Mouse (Mus musculus) forebrain, embryonic 10.5 days (tissue): ENCODE measurements around the gene Ttc41. TPM values are rescaled to one million over a fixed set of nuclear protein-coding genes. Genes with fewer than 3 reads are reported as not detected.
A peak's percentile ranks its signal among the peaks of the same experiment; 100 is the strongest.

Experiments
- DNase-seq: peaks from one replicate; pipeline ENCODE4 v3.0.0-alpha.2; 2017; ENCODE audit warnings: low spot score; ENCODE audit errors: extremely low spot score
- H3K27ac ChIP-seq: fragments of 300-500 bp; sonication (generic); 2 replicates; pipeline ENCODE4 v1.5.1; 2016; ENCODE audit warnings: mild to moderate bottlenecking
- H3K27me3 ChIP-seq: fragments of 300-500 bp; sonication (generic); 2 replicates; pipeline ENCODE4 v1.6.1; 2016; ENCODE audit warnings: mild to moderate bottlenecking; ENCODE audit not compliant: poor library complexity, severe bottlenecking
- H3K36me3 ChIP-seq: fragments of 300-500 bp; sonication (generic); replicated peaks from 2 replicates; pipeline ENCODE4 v1.6.1; 2016; ENCODE audit warnings: mild to moderate bottlenecking, moderate library complexity
- H3K4me1 ChIP-seq: fragments of 300-500 bp; sonication (generic); 2 replicates; pipeline ENCODE4 v1.6.1; 2016
- H3K4me3 ChIP-seq: fragments of 300-500 bp; sonication (generic); 2 replicates; pipeline ENCODE4 v1.5.1; 2016; ENCODE audit warnings: mild to moderate bottlenecking, moderate library complexity
- H3K9me3 ChIP-seq: fragments of 300-500 bp; sonication (generic); 2 replicates; pipeline ENCODE4 v1.6.1; 2016; ENCODE audit warnings: mild to moderate bottlenecking, moderate library complexity
- WGBS: fragments of 180-500 bp; shearing (Covaris S2); methylation state at CpG from one replicate; pipeline ENCODE4 v1.1.7; 2016; 5-methylcytosine and 5-hydroxymethylcytosine counted together
- polyA plus RNA-seq: library from polyadenylated mRNA; unstranded; fragments of >200 nt; fragmentation: Nextera tagmentation; extraction: Ambion mirVana; gene quantifications from 2 replicates; pipeline ENCODE4 v1.2.1, GENCODE M21; 2016

Ttc41 gene
- polyA plus RNA-seq, 1 experiment from 2014 or later, result 2.6 TPM

- no peaks in the 10 kb centered on the region for H3K9me3 ChIP-seq
- H3K36me3 ChIP-seq, result no peaks in the 10 kb centered on the region
- peak overlapping the region; percentile 90 for H3K27ac ChIP-seq
- DNase-seq, result peak; percentile 42
- H3K4me1 ChIP-seq, result peaks cover 53% of the 10 kb centered on the region
- H3K27me3 ChIP-seq, result peaks cover 27% of the 10 kb centered on the region
- peak overlapping the region; percentile 79 for H3K4me3 ChIP-seq
- WGBS, result under 1% methylated on average over 58 of the region's 58 CpGs
These were observed 73.6 kb downstream of the Ttc41 start for GRCm38 (mm10) chr10:86779117-86779755.

DNA sequence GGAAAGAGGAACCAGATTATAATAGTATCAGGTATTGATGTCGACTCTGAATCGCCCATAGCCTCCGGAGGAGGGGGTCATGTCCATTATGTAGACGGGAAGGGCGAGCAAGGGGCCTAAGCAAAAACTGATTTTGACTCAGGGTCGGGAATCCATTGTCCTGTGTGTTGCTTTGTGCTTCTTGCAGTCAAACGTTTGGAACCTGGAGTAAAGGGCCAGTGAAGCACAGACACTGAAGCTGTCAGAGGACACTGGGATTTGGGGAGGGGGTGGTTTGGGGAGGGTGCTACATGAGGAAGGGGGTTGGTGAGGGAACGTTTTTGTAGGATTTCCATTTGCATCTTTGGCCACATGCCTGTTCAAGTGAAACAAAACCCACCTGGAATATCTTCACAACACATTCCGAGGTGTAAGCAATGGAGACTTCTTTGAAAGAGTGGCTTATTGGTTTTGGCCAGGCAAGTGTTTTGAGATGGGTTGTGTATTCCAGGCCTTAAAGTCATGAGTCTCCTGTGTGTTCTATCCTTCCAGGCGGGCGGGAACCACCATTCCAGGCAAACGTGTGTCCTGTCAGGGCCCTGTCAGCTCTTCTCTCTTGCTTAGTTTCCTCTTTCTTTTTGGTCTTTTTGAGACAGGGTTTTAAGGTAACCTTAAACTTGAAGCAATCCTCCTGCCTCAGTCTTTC, 74.3 kb downstream of the Ttc41 start:
- H3K36me3 ChIP-seq, result no peaks in the 10 kb centered on the region
- H3K27ac ChIP-seq, result peak overlapping the region; percentile 90; the same call in 1 of the 2 replicates
- WGBS, result 20% methylated on average over 12 of the region's 12 CpGs
- H3K9me3 ChIP-seq, result no peaks in the 10 kb centered on the region
- H3K4me3 ChIP-seq, result peak overlapping the region; percentile 79
- DNase-seq, result no peak
- H3K4me1 ChIP-seq, result peaks cover 53% of the 10 kb centered on the region
- peaks cover 27% of the 10 kb centered on the region for H3K27me3 ChIP-seq

- Histone ChIP-seq H3K36me3 (no peaks in the 10 kb centered on the region), H3K27ac (peak overlapping the region; percentile 70; the same call in 1 of the 2 replicates), H3K27me3 (peaks cover 27% of the 10 kb centered on the region), H3K9me3 (no peaks in the 10 kb centered on the region), H3K4me1 (peaks cover 52% of the 10 kb centered on the region), H3K4me3 (no peak overlapping the region)
- no peak for DNase-seq
- 32% methylated on average over 5 of the region's 5 CpGs for WGBS
These were observed 76.0 kb downstream of the Ttc41 start for GRCm38 (mm10) chr10:86781641-86782040.

DNA sequence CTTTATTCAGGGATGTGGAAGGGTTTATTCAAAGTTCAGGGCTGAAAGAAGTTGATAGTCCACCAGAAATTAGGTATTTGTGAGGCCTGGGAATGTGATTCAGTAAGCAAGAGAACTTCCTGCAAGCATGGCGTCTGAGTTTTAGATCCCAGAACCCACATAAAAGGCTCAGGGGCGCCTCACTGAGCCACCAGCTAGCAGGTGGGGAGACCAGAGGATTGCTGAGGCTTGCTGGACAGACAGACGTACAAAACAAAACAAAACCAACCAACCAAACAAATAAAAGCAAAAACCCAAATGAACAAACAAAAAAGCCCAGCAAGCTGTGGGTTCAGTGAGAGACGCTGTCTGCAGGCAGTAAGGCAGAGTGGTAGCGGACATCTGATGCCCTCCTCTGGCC, 77.0 kb downstream of the Ttc41 start:
- no peaks in the 10 kb centered on the region for H3K36me3 ChIP-seq
- WGBS, result 43% methylated on average over 5 of the region's 5 CpGs
- no peaks in the 10 kb centered on the region for H3K9me3 ChIP-seq
- H3K27me3 ChIP-seq, result peaks cover 25% of the 10 kb centered on the region
- no peak overlapping the region for H3K4me3 ChIP-seq
- peaks cover 46% of the 10 kb centered on the region for H3K4me1 ChIP-seq
- DNase-seq, result no peak
- peak overlapping the region; percentile 56 for H3K27ac ChIP-seq

DNA sequence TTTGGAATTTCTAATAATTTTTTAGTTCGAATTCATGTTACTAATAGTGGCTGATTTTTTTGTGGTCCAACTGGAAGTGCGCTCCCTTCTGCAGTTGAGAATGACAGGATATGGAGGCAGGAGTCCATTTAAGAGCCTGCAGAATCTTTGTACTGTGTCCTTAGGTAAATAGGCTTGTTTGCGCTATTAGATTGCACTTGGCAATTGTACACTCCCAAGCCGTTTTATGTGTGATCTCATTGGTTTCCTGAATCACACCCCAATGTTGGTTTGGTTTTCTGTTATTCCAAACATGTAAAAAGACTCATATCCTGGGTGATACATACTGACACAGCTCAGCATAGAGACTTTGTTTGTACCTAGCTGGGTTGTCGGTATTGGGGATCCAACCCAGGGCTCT, 78.0 kb downstream of the Ttc41 start:
- no peaks in the 10 kb centered on the region for H3K36me3 ChIP-seq
- 91% methylated on average over 5 of the region's 5 CpGs for WGBS
- peaks cover 21% of the 10 kb centered on the region for H3K27me3 ChIP-seq
- H3K27ac ChIP-seq, result no peak overlapping the region
- no peaks in the 10 kb centered on the region for H3K9me3 ChIP-seq
- DNase-seq, result no peak
- no peak overlapping the region for H3K4me3 ChIP-seq
- H3K4me1 ChIP-seq, result peaks cover 46% of the 10 kb centered on the region

GRCm38 (mm10) chr10:86784126-86784675, 78.6 kb downstream of the Ttc41 start:
- no peak for DNase-seq
- peaks cover 43% of the 10 kb centered on the region for H3K4me1 ChIP-seq
- H3K27me3 ChIP-seq, result peaks cover 21% of the 10 kb centered on the region
- WGBS, result 87% methylated on average over 5 of the region's 5 CpGs
- H3K27ac ChIP-seq, result no peak overlapping the region
- H3K36me3 ChIP-seq, result no peaks in the 10 kb centered on the region
- no peak overlapping the region for H3K4me3 ChIP-seq
- no peaks in the 10 kb centered on the region for H3K9me3 ChIP-seq

GRCm38 (mm10) chr10:86785396-86785795, 79.8 kb downstream of the Ttc41 start:
- Histone ChIP-seq H3K27ac (no peak overlapping the region), H3K4me3 (no peak overlapping the region), H3K36me3 (no peaks in the 10 kb centered on the region), H3K4me1 (peaks cover 31% of the 10 kb centered on the region), H3K27me3 (peaks cover 9% of the 10 kb centered on the region), H3K9me3 (no peaks in the 10 kb centered on the region)
- DNase-seq, result no peak
- WGBS, result 80% methylated on average over 2 of the region's 2 CpGs

- no peak overlapping the region for H3K4me3 ChIP-seq
- WGBS, result 97% methylated on average over 5 of the region's 5 CpGs
- peaks cover 2% of the 10 kb centered on the region; the same call in 1 of the 2 replicates for H3K27me3 ChIP-seq
- no peak overlapping the region for H3K27ac ChIP-seq
- no peak for DNase-seq
- H3K9me3 ChIP-seq, result no peaks in the 10 kb centered on the region
- H3K4me1 ChIP-seq, result peaks cover 31% of the 10 kb centered on the region
- no peaks in the 10 kb centered on the region for H3K36me3 ChIP-seq
These were observed 80.5 kb downstream of the Ttc41 start for GRCm38 (mm10) chr10:86786083-86786482.

- Histone ChIP-seq H3K36me3 (no peaks in the 10 kb centered on the region), H3K4me3 (no peak overlapping the region), H3K9me3 (no peaks in the 10 kb centered on the region), H3K27ac (no peak overlapping the region), H3K4me1 (peaks cover 11% of the 10 kb centered on the region; the same call in 1 of the 2 replicates), H3K27me3 (no peaks in the 10 kb centered on the region)
- DNase-seq, result no peak
- 65% methylated on average over 5 of the region's 5 CpGs for WGBS
These were observed 82.6 kb downstream of the Ttc41 start for GRCm38 (mm10) chr10:86788193-86788592.

DNA sequence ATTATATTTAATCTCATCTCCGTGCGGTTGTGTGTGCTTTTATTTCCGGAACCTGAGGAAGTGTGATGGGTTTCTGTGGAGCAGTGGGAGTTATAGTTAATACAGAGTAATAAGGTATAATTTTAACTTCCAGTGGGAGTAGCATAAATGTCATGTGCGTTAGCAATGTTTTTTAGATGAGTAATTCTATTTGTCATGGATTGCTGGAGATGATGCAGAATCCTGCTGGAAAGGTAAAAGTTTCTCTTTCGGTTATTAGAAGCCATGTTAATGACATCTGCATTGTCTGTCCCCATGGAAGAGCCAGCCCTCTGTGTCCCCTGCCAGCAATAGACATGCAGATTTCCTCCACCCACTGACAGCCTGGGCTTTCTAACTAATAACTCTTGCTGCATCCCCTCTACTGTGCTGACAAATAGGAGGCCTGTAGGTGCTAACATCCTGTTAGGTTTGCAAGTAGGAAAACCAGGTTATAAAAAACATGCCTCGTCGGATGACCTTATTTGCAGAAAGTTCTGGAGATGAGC, 83.6 kb downstream of the Ttc41 start:
- Histone ChIP-seq H3K36me3 (no peaks in the 10 kb centered on the region), H3K4me3 (no peak overlapping the region), H3K9me3 (no peaks in the 10 kb centered on the region), H3K4me1 (peaks cover 17% of the 10 kb centered on the region), H3K27me3 (no peaks in the 10 kb centered on the region), H3K27ac (no peak overlapping the region)
- 83% methylated on average over 7 of the region's 7 CpGs for WGBS
- DNase-seq, result no peak

GRCm38 (mm10) chr10:86791507-86792184, 86.0 kb downstream of the Ttc41 start:
- no peaks in the 10 kb centered on the region for H3K9me3 ChIP-seq
- WGBS, result 91% methylated on average over 7 of the region's 7 CpGs
- H3K4me3 ChIP-seq, result no peak overlapping the region
- H3K36me3 ChIP-seq, result no peaks in the 10 kb centered on the region
- H3K27ac ChIP-seq, result no peak overlapping the region
- no peak for DNase-seq
- no peaks in the 10 kb centered on the region for H3K27me3 ChIP-seq
- H3K4me1 ChIP-seq, result peaks cover 17% of the 10 kb centered on the region

GRCm38 (mm10) chr10:86793509-86793951, 87.9 kb downstream of the Ttc41 start:
- peaks cover 8% of the 10 kb centered on the region for H3K4me1 ChIP-seq
- DNase-seq, result no peak
- H3K36me3 ChIP-seq, result no peaks in the 10 kb centered on the region
- no peaks in the 10 kb centered on the region for H3K27me3 ChIP-seq
- WGBS, result 78% methylated on average over 2 of the region's 2 CpGs
- H3K4me3 ChIP-seq, result no peak overlapping the region
- no peaks in the 10 kb centered on the region for H3K9me3 ChIP-seq
- H3K27ac ChIP-seq, result no peak overlapping the region
